In genomic region chr2:60071813-60072212, GRCm38 (mm10) we compare ENCODE assay signal across 9 mouse cellular contexts.
DNase-seq lines count a peak whose midpoint lies in the region; ATAC-seq and TF ChIP-seq lines count a peak whose summit lies in the region.
"Had no signal": no experiment of that assay in that cellular context is flagged by ENCODE, and none has a peak within 500 bp of the region (broad histone marks: within the 10 kb centered on the region; RNA-seq: fewer than 3 reads in every experiment).

No protein-coding gene starts in this region.

- no peak for TF ChIP-seq POLR2A in bone marrow macrophage, adult 2 months (IDR thresholded peaks at IDR 0.05; ENCODE audit: borderline replicate concordance, low read depth, low read length)

- intact Hi-C loops in gastrocnemius, postnatal 14 days (cut with DNase I; ENCODE audit: low total_unique reads), result no loop called here
- intact Hi-C loops in left cerebral cortex, adult 2 months (cut with DNase I), result no loop called here

- WGBS in liver, embryonic 14.5 days (ENCODE audit: insufficient replicate concordance), result 11% methylated on average over 8 of the region's 8 CpGs
- 73% methylated on average over 8 of the region's 8 CpGs for WGBS in neural tube, embryonic 15.5 days

- no peak for ATAC-seq in liver, embryonic 14.5 days (ENCODE audit: insufficient read depth)
- peak; percentile 86 for ATAC-seq in neutrophil, adult 5-6 weeks (ENCODE audit: extremely low read depth, insufficient number of reproducible peaks, low FRiP score, poor library complexity, severe bottlenecking)
- ATAC-seq in neural tube, embryonic 15.5 days (ENCODE audit: low FRiP score), result no peak
- ATAC-seq in CD4-positive, CD25-positive, alpha-beta regulatory T cell, adult 4 months, result no peak
- ATAC-seq: activated CD4-positive, CD25-positive, alpha-beta regulatory T cell, adult 4 months had no signal

- no peak for TF ChIP-seq EP300 in liver, embryonic 14.5 days (IDR thresholded peaks at IDR 0.05; ENCODE audit: low read depth)

- DNase-seq in gastrocnemius, postnatal 14 days, result peak; percentile 10
- DNase-seq in liver, embryonic 14.5 days (ENCODE audit: low read depth in 3 of 3, low spot score in 3 of 3), result no peak
- no peak for DNase-seq in left cerebral cortex, adult 2 months (ENCODE audit: extremely low spot score in 1 of 2, low spot score in 2 of 2)

- H3K4me2 ChIP-seq in liver, embryonic 14.5 days (ENCODE audit: low read depth), result peak overlapping the region; percentile 13; the same call in 1 of the 2 replicates
- H3K4me2 ChIP-seq in neural tube, embryonic 15.5 days, result no peak overlapping the region

- TF ChIP-seq CTCF in bone marrow macrophage, adult 2 months (IDR thresholded peaks at IDR 0.05; ENCODE audit: low read depth, low read length), result no peak
- no peak for TF ChIP-seq CTCF in liver, embryonic 14.5 days (IDR thresholded peaks at IDR 0.05; ENCODE audit: low read depth)
- TF ChIP-seq CTCF in left cerebral cortex, adult 2 months (IDR thresholded peaks at IDR 0.05), result no peak

- H3K4me1 ChIP-seq in bone marrow macrophage, adult 2 months (ENCODE audit: control insufficient read depth, insufficient read depth, low read length), result peaks cover 21% of the 10 kb centered on the region
- peaks cover 12 to 18% of the 10 kb centered on the region in 2 experiments for H3K4me1 ChIP-seq in liver, embryonic 14.5 days (replicated peaks; ENCODE audit: control insufficient read depth in 2 of 2, insufficient read depth in 2 of 2, low read length in 1 of 2)
- H3K4me1 ChIP-seq in neural tube, embryonic 15.5 days, result peaks cover 9% of the 10 kb centered on the region; the same call in 1 of the 2 replicates

- no peak overlapping the region for H3K9ac ChIP-seq in liver, embryonic 14.5 days (replicated peaks)
- no peak overlapping the region for H3K9ac ChIP-seq in neural tube, embryonic 15.5 days (replicated peaks)

- peak overlapping the region; percentile 35 for H3K4me3 ChIP-seq in bone marrow macrophage, adult 2 months (ENCODE audit: insufficient read depth, low read length)
- no peak overlapping the region for H3K4me3 ChIP-seq in liver, embryonic 14.5 days (ENCODE audit: insufficient read depth in 1 of 2, low read depth in 2 of 2, low read length in 2 of 2)
- no peak overlapping the region for H3K4me3 ChIP-seq in neural tube, embryonic 15.5 days (replicated peaks)
- no peak overlapping the region for H3K4me3 ChIP-seq in left cerebral cortex, adult 2 months
- H3K4me3 ChIP-seq: myocyte had no signal

- H3K36me3 ChIP-seq in liver, embryonic 14.5 days (replicated peaks; ENCODE audit: control insufficient read depth, insufficient read depth, low read depth), result no peaks in the 10 kb centered on the region; the same call in 1 of the 2 replicates
- no peaks in the 10 kb centered on the region for H3K36me3 ChIP-seq in neural tube, embryonic 15.5 days

- peak overlapping the region; percentile 52 for H3K27ac ChIP-seq in bone marrow macrophage, adult 2 months (ENCODE audit: insufficient read depth, low read depth, low read length)
- H3K27ac ChIP-seq in liver, embryonic 14.5 days, result no peak overlapping the region
- no peak overlapping the region for H3K27ac ChIP-seq in neural tube, embryonic 15.5 days (replicated peaks)
- H3K27ac ChIP-seq in left cerebral cortex, adult 2 months, result no peak overlapping the region

- H3K9me3 ChIP-seq in liver, embryonic 14.5 days (ENCODE audit: control insufficient read depth, low read length), result no peaks in the 10 kb centered on the region
- H3K9me3 ChIP-seq in neural tube, embryonic 15.5 days (replicated peaks), result no peaks in the 10 kb centered on the region

- H3K27me3 ChIP-seq in liver, embryonic 14.5 days (ENCODE audit: control insufficient read depth, insufficient read depth, low read length), result no peaks in the 10 kb centered on the region
- H3K27me3 ChIP-seq in neural tube, embryonic 15.5 days (replicated peaks), result no peaks in the 10 kb centered on the region
